Mouse (Mus musculus) liver (tissue): ENCODE data around the gene Il1f8.
"Not testable (repeated sequence)": the region's sequence is repeated elsewhere in the genome, so short reads cannot be mapped to it uniquely, and the experiment has no call there.

Source experiments
- DNase-seq: peaks from one replicate; pipeline ENCODE4 v3.0.0-alpha.2; 2020; ENCODE audit warnings: mixed read lengths

The Il1f8 gene

GRCm38 (mm10) chr2:24152861-24153260 lies at the start of gene Il1f8:
Gene Il1f8 (plus strand): TSS chr2:24153161.
- DNase-seq: no peak

GRCm38 (mm10) chr2:24103619-24104289 lies 49.2 kb upstream of the Il1f8 start:
- DNase-seq: no peak

GRCm38 (mm10) chr2:24109085-24109484 lies 43.9 kb upstream of the Il1f8 start:
- no peak for DNase-seq

- DNase-seq: no peak
Observed at GRCm38 (mm10) chr2:24134373-24134772, 18.6 kb upstream of the Il1f8 start.

- peak; percentile 30 for DNase-seq
Observed at GRCm38 (mm10) chr2:24181683-24182331, 28.8 kb downstream of the Il1f8 start.

- not testable (repeated sequence) for DNase-seq
Observed at GRCm38 (mm10) chr2:24182423-24183147, 29.6 kb downstream of the Il1f8 start.

GRCm38 (mm10) chr2:24184092-24184491 lies 31.1 kb downstream of the Il1f8 start:
- DNase-seq: not testable (repeated sequence)

GRCm38 (mm10) chr2:24186176-24186575 lies 33.2 kb downstream of the Il1f8 start, which contains the start of gene Il1f9:
Gene Il1f9 (plus strand): TSS chr2:24186476.
- no peak for DNase-seq

- no peak for DNase-seq
Observed at GRCm38 (mm10) chr2:24187585-24187984, 34.6 kb downstream of the Il1f8 start.

- no peak for DNase-seq
Observed at GRCm38 (mm10) chr2:24188189-24188588, 35.2 kb downstream of the Il1f8 start.
